Mouse (Mus musculus): ENCODE measurements around the gene Fcgbp.

DNA sequence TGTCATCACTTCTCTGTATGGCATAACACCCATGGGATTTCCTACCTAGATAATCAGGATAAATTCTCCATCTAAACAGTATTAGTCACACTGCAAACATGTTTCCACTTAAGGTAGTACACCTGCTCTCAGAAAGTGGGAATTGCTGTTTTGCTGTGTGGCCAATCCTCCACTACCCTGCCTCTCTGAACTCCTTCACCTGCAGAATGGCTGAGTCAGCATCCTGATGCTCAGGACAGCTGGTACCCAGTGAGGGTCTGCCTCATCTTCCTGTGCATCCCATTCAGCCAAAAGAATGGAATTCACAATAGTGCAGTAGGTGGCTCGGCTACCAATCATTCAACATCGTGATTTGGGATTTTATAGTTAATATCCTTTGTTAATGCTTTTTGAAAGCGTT, 88.9 kb downstream of the Fcgbp start:
- TF ChIP-seq FLI1 (IDR thresholded peaks at IDR 0.05; ENCODE audit: low read length) = no peak
- TF ChIP-seq GATA1 (IDR thresholded peaks at IDR 0.05; ENCODE audit: borderline replicate concordance, low read length) = no peak
